Mouse (Mus musculus) heart, embryonic 10.5 days (tissue): Measurements from ENCODE around the gene Nr1h3. TPM values are rescaled to one million over a fixed set of nuclear protein-coding genes. Genes with fewer than 3 reads are reported as not detected.
A peak's percentile ranks its signal among the peaks of the same experiment; 100 is the strongest.

Experiments used
- DNase-seq: peaks from one replicate; pipeline ENCODE4 v3.0.0-alpha.2; 2017; ENCODE audit warnings: low spot score
- H3K27ac ChIP-seq: fragments of 300-500 bp; sonication (generic); 2 replicates; pipeline ENCODE4 v1.5.1; 2016; ENCODE audit warnings: mild to moderate bottlenecking
- H3K27me3 ChIP-seq: fragments of 300-500 bp; sonication (generic); 2 replicates; pipeline ENCODE4 v1.6.1; 2016; ENCODE audit warnings: mild to moderate bottlenecking; ENCODE audit not compliant: poor library complexity, insufficient read depth, severe bottlenecking
- H3K36me3 ChIP-seq: fragments of 300-500 bp; sonication (generic); 2 replicates; pipeline ENCODE4 v1.6.1; 2016; ENCODE audit warnings: mild to moderate bottlenecking, moderate library complexity
- H3K4me1 ChIP-seq: fragments of 300-500 bp; sonication (generic); 2 replicates; pipeline ENCODE4 v1.6.1; 2016; ENCODE audit warnings: mild to moderate bottlenecking
- H3K4me3 ChIP-seq: fragments of 300-500 bp; sonication (generic); 2 replicates; pipeline ENCODE4 v1.5.1; 2016; ENCODE audit warnings: mild to moderate bottlenecking, moderate library complexity
- H3K9me3 ChIP-seq: fragments of 300-500 bp; sonication (generic); 2 replicates; pipeline ENCODE4 v1.6.1; 2016; ENCODE audit warnings: mild to moderate bottlenecking, moderate library complexity
- WGBS: fragments of 180-500 bp; shearing (Covaris S2); methylation state at CpG from one replicate; pipeline ENCODE4 v1.1.7; 2016; 5-methylcytosine and 5-hydroxymethylcytosine counted together
- polyA plus RNA-seq: library from polyadenylated mRNA; unstranded; fragments of >200 nt; fragmentation: Nextera tagmentation; extraction: Ambion mirVana; gene quantifications from 2 replicates; pipeline ENCODE4 v1.2.1, GENCODE M21; 2016

Nr1h3 gene
- polyA plus RNA-seq, 1 experiment from 2014 or later = 4.5 TPM

DNA sequence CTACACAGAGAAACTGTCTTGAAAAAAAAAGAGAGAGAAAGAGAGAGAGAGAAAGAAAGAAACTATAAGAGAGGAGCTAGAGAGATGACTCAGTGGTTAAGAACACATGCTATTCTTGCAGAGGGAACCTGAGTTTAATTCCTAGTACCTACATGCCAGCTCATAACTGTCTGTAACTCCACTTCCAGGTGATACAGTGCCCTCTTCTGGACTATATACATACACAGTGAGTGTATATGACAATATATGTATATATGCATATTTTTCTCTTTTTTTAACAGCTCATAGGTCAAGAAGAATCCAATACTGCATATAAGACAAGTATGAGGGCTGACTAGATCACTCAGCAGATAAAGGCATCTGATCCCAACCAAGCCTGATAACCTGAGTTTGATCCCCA, 10.7 kb upstream of the Nr1h3 start:
- H3K4me1 ChIP-seq = no peaks in the 10 kb centered on the region
- H3K36me3 ChIP-seq = peaks cover 71% of the 10 kb centered on the region
- no peaks in the 10 kb centered on the region for H3K27me3 ChIP-seq
- H3K4me3 ChIP-seq = no peak overlapping the region
- DNase-seq = no peak
- no peak overlapping the region for H3K27ac ChIP-seq
- H3K9me3 ChIP-seq = no peaks in the 10 kb centered on the region

DNA sequence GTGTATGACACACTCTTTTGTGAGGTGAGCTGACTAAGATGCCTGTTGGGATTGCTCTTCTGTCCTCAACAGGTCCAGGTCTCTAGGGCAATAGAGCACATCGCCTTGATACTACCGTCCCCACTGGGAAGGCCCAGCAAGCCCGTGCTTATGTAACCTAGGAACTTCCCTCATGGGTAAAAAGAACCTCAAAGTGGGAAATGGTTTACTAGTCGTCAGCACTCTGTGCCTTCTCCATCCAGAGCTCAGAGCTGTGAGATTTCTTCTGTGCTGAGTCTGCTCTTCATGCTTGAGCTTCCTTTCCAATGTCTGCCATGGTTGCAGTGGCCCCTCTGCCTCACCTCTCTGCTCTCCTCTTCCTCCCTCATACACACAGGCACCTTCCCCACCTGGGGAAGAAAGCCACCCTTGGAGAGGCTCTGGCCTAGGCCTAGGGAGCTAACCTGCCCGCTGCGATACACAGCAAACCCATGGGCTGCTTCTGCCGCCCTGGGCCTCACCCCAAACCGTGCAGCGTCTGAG, 3.7 kb upstream of the Nr1h3 start:
- Histone ChIP-seq H3K27ac (no peak overlapping the region), H3K27me3 (no peaks in the 10 kb centered on the region), H3K4me1 (peaks cover 16% of the 10 kb centered on the region), H3K36me3 (peaks cover 64% of the 10 kb centered on the region), H3K4me3 (no peak overlapping the region), H3K9me3 (no peaks in the 10 kb centered on the region)
- WGBS = 89% methylated on average over 9 of the region's 9 CpGs
- DNase-seq = no peak

DNA sequence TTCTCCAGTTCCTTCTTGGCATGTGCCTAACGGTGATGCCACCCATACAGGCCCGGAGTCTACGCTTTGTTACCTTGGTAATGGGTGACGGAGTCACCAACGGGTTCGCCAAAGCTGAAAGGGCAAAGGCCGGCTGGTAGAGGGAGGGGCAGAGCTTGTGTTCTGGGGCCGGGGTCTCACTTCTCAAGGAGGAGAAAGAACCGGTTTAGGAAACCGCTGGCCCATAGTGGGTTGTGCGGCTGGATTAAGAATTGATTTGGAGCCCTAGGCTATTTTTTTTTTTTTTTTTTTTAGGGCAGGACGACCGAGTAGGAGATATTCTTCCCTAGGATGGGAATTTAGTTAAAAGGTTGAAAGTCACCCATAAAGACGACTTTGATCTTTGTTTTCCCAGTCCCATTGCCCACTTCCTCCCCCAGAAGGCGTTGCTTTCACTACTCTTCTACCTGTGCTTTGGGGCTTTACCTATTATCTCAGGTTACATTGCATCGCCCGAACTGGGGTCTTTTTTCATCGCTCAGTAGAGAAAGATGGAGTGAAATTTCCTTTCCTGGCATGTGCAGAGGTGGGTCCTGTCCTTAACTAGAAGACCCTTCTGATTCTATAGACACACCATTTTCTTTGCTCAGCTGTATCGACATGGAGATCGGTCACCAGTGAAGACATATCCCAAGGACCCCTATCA, 480 bp upstream of the Nr1h3 start:
- Histone ChIP-seq H3K27ac (peak overlapping the region; percentile 96), H3K4me3 (peak overlapping the region; percentile 87), H3K36me3 (peaks cover 35% of the 10 kb centered on the region), H3K4me1 (peaks cover 16% of the 10 kb centered on the region), H3K27me3 (no peaks in the 10 kb centered on the region), H3K9me3 (no peaks in the 10 kb centered on the region)
- 15% methylated on average over 20 of the region's 20 CpGs for WGBS
- DNase-seq = no peak

DNA sequence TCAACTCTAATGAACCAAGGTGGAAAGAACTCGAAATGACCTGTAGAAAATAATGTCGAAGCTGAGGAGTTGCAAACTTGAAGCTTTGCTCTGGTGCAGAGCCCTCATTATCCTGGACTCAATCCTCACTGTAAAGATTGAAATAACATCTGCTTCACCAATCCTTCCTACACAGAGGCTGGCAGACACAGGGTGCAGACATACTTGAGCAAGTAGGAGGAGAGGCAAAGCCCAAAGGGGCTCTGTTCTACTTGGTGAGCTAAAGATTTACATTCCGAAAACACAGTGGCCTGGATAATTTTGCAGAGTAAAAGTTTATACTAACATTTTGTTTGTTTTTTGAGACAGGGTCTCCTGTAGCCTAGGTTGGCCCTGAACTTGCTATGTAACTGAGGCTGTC, 3.7 kb downstream of the Nr1h3 start:
- H3K9me3 ChIP-seq = no peaks in the 10 kb centered on the region
- WGBS = 80% methylated on average over 3 of the region's 3 CpGs
- H3K4me1 ChIP-seq = peaks cover 20% of the 10 kb centered on the region
- H3K36me3 ChIP-seq = no peaks in the 10 kb centered on the region
- no peak for DNase-seq
- H3K27ac ChIP-seq = no peak overlapping the region
- H3K4me3 ChIP-seq = no peak overlapping the region
- H3K27me3 ChIP-seq = no peaks in the 10 kb centered on the region

DNA sequence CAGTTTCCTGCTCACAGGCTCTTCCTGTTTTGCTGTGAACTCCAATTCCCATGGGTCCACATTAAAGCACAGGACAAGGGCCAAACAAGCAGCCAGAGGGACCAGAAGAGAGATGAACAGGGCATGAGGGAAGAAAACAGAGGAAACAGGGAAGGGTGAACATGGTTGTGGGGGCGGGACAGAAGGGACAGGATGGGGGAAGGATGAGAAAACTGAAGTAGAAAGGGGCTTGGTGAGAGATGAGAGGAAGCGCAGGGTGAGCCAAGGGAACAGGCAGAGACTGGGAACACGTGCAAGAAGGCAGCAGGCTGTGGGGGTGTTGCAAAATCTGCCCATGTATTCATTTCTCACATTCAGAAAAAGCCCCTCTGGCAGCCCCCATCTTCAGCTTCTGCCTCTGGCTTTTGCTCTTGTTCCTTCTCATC, 6.0 kb downstream of the Nr1h3 start:
- WGBS = 60% methylated on average over 3 of the region's 3 CpGs
- Histone ChIP-seq H3K4me3 (no peak overlapping the region), H3K27ac (no peak overlapping the region), H3K4me1 (peaks cover 8% of the 10 kb centered on the region), H3K9me3 (no peaks in the 10 kb centered on the region), H3K36me3 (no peaks in the 10 kb centered on the region), H3K27me3 (peaks cover 3% of the 10 kb centered on the region; the same call in 1 of the 2 replicates)
- no peak for DNase-seq

DNA sequence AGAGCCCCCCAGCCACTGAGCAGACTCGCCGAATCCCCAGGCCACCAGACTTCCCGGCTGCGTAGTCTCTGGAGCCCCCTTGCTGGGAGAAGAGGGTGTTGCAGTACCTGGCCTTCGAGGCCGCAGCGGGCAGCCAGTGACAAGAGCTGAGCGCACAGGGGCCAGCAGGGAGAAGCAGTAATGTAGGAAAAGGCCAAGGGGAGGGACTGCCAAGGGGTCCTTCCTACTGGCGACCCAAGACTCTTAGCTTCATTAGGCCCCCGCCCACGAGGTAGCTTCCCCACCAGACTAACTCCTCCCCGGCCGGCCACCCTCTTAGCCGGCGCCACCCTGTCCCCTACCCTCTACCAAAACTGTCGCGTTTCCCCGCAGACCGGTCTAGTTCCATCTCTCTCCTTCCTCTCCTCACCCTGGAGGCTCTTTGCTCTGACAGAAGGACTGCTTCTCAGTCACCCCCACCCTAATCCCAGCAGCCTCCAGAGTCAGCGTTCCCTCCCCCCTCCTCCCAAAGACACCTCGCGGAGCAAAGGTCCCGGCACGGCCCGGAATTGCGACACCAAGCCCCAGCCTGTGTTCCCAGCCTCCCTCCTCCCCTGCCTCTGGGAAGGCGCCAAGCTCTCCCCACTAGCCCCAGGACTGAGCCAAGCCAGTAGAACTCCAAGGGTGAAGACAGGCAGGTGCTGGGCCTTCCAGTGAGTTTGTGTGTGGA, 7.9 kb downstream of the Nr1h3 start:
- peak; percentile 87 for DNase-seq
- WGBS = 1% methylated on average over 27 of the region's 27 CpGs
- peaks cover 3% of the 10 kb centered on the region; the same call in 1 of the 2 replicates for H3K27me3 ChIP-seq
- no peaks in the 10 kb centered on the region for H3K36me3 ChIP-seq
- peak overlapping the region; percentile 87 for H3K27ac ChIP-seq
- H3K9me3 ChIP-seq = no peaks in the 10 kb centered on the region
- peak overlapping the region; percentile 57 for H3K4me3 ChIP-seq
- peaks cover 7% of the 10 kb centered on the region for H3K4me1 ChIP-seq

DNA sequence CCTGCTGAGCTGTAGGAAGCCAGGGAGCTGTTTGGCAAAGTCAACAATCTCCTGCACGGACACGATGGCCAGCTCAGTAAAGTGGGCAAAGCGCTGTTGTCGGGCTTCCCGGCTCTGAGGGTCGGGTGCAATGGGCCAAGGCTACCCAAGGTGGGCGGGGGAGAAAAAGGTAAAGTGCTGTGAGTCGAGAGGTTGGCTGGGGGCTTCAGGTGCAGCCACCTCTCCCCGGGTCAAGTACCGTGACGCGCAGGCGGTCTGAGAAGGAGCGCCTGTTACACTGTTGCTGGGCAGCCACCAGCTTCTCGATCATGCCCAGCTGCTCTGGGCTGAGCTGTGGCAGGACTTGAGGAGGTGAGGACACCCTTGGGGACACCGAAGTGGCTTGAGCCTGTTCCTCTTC, 12.1 kb downstream of the Nr1h3 start:
- Histone ChIP-seq H3K27ac (no peak overlapping the region), H3K4me1 (peaks cover 7% of the 10 kb centered on the region), H3K9me3 (no peaks in the 10 kb centered on the region), H3K36me3 (no peaks in the 10 kb centered on the region), H3K27me3 (peaks cover 3% of the 10 kb centered on the region; the same call in 1 of the 2 replicates), H3K4me3 (no peak overlapping the region)
- DNase-seq = no peak
- WGBS = 81% methylated on average over 16 of the region's 16 CpGs

DNA sequence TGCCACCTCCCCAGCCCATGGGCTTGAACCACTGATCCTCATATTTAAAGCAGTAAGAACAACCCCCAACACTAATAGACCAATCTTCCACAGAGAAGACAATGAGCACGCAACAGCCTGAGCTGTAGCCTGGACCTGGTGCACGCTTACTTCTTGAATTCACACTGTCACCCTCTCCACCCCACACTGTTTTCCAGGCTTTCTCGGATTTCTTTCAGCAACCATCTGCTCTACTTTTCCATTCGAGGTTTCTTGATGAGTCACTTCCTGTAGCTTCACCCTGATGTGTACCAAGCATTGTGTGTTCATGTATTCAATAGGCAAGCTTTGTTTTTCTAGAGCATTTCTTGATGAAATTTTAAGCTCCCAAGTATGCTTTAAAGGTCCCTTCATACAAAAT, 15.2 kb downstream of the Nr1h3 start:
- Histone ChIP-seq H3K4me1 (peaks cover 11% of the 10 kb centered on the region), H3K27ac (no peak overlapping the region), H3K9me3 (no peaks in the 10 kb centered on the region), H3K27me3 (peaks cover 3% of the 10 kb centered on the region; the same call in 1 of the 2 replicates), H3K4me3 (no peak overlapping the region), H3K36me3 (no peaks in the 10 kb centered on the region)
- WGBS = 59% methylated on average over 4 of the region's 4 CpGs
- DNase-seq = no peak

DNA sequence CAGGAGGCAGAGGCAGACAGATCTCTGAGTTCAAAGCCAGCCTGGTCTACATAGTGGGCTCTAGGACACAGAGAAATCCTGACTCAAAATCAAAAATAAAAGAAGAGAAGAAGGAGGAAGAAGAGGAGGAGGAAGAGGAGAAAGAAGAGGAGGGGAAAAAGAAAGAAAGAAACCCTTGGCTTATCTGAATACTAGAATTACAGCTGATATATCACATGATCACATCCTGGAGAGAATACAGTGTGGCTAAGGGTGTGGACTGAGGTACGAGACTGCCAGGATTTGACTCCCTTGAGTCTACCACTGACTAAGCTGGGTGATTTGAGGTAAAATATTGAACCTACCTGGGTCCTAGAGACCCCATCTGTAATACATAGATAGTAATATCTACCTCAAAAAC, 16.4 kb downstream of the Nr1h3 start:
- DNase-seq = no peak
- H3K27ac ChIP-seq = no peak overlapping the region
- WGBS = 58% methylated on average over 1 of the region's 1 CpGs
- H3K27me3 ChIP-seq = no peaks in the 10 kb centered on the region
- H3K4me3 ChIP-seq = no peak overlapping the region
- H3K4me1 ChIP-seq = peaks cover 18% of the 10 kb centered on the region
- H3K9me3 ChIP-seq = no peaks in the 10 kb centered on the region
- no peaks in the 10 kb centered on the region for H3K36me3 ChIP-seq

DNA sequence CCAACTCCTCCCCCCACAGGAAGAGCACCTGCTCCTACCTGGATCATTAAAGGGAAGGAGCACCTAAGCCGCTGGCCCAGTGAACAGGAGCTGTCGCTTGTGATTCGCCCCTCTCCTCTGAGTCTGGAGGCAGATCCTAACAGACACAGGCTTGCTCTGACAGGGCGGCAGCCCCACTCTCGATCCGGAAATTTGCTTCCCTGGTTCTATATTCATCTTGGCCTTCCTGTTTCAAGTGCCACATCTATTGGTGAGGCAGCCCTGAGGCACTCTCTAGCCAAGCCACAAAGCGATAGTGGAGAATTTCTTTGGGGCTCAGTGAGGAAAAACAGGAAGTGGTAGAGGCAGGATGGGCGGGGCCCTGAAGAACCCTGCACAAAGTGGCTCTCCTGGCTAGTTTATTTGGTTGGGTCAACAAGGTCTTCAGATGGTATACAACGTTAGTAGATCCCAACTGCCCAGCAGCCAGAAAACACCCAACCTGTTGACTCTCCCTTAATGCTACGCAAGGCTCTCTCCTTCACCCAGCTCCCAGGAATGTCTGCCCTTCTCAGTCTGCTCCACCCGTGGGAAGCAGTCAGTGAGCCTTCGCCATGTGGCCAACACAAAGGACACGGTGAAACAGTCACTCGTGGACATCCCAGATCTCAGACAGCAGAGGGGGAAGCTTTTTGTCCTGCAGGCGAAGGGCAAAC, 18.8 kb downstream of the Nr1h3 start, which contains the start of gene Madd:
Gene Madd, minus strand, starts transcription at position 127 of the 695 bp plus-strand sequence.
- Histone ChIP-seq H3K4me1 (peaks cover 25% of the 10 kb centered on the region), H3K27me3 (no peaks in the 10 kb centered on the region), H3K36me3 (no peaks in the 10 kb centered on the region), H3K4me3 (peak within 1 kb of the TSS; percentile 80), H3K27ac (peak within 1 kb of the TSS; percentile 80), H3K9me3 (no peaks in the 10 kb centered on the region)
- DNase-seq = no peak
- 55% methylated on average over 15 of the region's 15 CpGs for WGBS

DNA sequence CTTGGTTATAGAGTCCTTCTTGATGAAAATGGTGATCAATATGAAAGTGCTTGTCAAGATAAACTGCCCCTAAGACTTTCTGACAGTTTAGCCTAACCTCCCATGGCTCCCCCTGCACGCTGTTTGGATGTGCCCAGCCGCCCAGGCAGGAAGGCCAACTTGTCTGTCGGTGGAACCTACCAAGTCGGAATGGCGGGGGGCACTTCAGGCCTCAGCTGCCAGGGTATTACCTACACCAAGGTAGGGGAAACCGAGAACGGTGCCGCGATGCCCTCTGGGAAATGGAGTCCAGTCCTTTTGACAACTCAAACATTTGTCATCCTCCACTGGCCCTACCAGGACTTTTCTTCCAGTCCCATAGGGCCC, 19.5 kb downstream of the Nr1h3 start:
- H3K4me1 ChIP-seq = peaks cover 25% of the 10 kb centered on the region
- 0% methylated on average over 9 of the region's 9 CpGs for WGBS
- peak; percentile 98 for DNase-seq
- H3K36me3 ChIP-seq = peaks cover 4% of the 10 kb centered on the region; the same call in 1 of the 2 replicates
- H3K9me3 ChIP-seq = no peaks in the 10 kb centered on the region
- H3K4me3 ChIP-seq = peak overlapping the region; percentile 80
- peak overlapping the region; percentile 80 for H3K27ac ChIP-seq
- no peaks in the 10 kb centered on the region for H3K27me3 ChIP-seq

DNA sequence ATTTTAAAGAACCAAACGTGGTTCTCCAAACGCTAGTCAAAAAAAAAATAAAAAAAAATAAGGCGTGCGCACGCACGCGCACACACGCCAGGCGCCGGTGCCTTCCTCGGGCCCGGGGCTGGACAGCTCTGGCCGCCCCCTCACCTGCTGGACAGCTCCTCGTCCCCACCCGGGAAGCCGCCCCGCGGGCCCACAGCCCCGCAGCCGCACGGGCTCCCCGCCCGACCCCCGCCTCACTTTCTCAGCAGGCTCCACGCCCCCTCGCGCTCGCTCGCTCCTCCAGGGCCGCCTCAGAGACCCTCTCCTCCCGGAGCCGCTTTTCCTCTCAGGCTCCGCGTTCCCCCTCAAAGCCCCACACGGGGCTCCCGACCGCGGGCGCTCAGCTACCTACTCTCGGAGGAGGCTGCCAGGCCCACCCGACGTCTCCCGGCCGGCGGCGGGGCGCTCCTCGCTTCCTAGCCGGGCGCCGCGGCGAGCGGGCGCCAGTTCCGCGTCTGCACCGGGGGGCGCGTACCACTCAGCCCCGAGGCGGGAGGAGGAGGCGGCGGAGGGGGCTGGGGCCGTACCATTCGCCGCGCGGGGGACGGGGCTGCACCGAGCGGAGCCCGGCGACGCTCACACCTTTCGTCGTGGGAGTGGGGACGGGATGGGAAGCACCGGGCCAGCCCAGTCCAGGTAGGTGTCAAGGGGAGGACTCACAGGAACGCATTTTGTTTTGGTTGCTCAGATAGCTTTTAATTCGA, 20.1 kb downstream of the Nr1h3 start:
- Histone ChIP-seq H3K27me3 (no peaks in the 10 kb centered on the region), H3K9me3 (no peaks in the 10 kb centered on the region), H3K36me3 (peaks cover 8% of the 10 kb centered on the region), H3K27ac (peak overlapping the region; percentile 80), H3K4me1 (peaks cover 25% of the 10 kb centered on the region), H3K4me3 (peak overlapping the region; percentile 80)
- DNase-seq = peak; percentile 88
- under 1% methylated on average over 79 of the region's 81 CpGs for WGBS
